Mouse (Mus musculus) embryo, embryonic 11 days (tissue): ENCODE measurements around the gene Relb.
"Not testable (repeated sequence)": the region's sequence is repeated elsewhere in the genome, so short reads cannot be mapped to it uniquely, and the experiment has no call there.

Experiments
- DNase-seq: peaks from one replicate; pipeline ENCODE4 v3.0.0-alpha.2; 2015

The Relb gene

GRCm38 (mm10) chr7:19628536-19629360 is 490 bp downstream of the Relb start:
- peak; percentile 93 for DNase-seq

- DNase-seq = no peak
Observed at GRCm38 (mm10) chr7:19628192-19628535, 1.1 kb downstream of the Relb start.

- no peak for DNase-seq
Observed at GRCm38 (mm10) chr7:19627721-19628120, 1.5 kb downstream of the Relb start.

- no peak for DNase-seq
Observed at GRCm38 (mm10) chr7:19623433-19623832, 5.8 kb downstream of the Relb start.

GRCm38 (mm10) chr7:19622241-19622640 is 7.0 kb downstream of the Relb start:
- no peak for DNase-seq

GRCm38 (mm10) chr7:19620811-19621210 is 8.4 kb downstream of the Relb start:
- DNase-seq = no peak

GRCm38 (mm10) chr7:19619004-19619801 is 10.0 kb downstream of the Relb start:
- peak; percentile 92 for DNase-seq

- no peak for DNase-seq
Observed at GRCm38 (mm10) chr7:19615036-19615577, 14.1 kb downstream of the Relb start.

GRCm38 (mm10) chr7:19610969-19611368 is 18.3 kb downstream of the Relb start:
- DNase-seq = no peak

GRCm38 (mm10) chr7:19609641-19610332 is 19.5 kb downstream of the Relb start:
- no peak for DNase-seq

- no peak for DNase-seq
Observed at GRCm38 (mm10) chr7:19607291-19607690, 21.9 kb downstream of the Relb start.

GRCm38 (mm10) chr7:19604606-19605214 is 24.5 kb downstream of the Relb start:
- not testable (repeated sequence) for DNase-seq

- DNase-seq = peak; percentile 98
Observed at GRCm38 (mm10) chr7:19603849-19604605, 25.2 kb downstream of the Relb start, which contains the start of gene Clasrp. Gene Clasrp, minus strand, starts transcription at chr7:19604486.

GRCm38 (mm10) chr7:19603055-19603454 is 26.2 kb downstream of the Relb start:
- DNase-seq = no peak

- DNase-seq = no peak
Observed at GRCm38 (mm10) chr7:19600562-19600961, 28.7 kb downstream of the Relb start.

GRCm38 (mm10) chr7:19593061-19593730 is 36.0 kb downstream of the Relb start:
- no peak for DNase-seq

- DNase-seq = peak; percentile 87
Observed at GRCm38 (mm10) chr7:19589917-19590316, 39.3 kb downstream of the Relb start.

GRCm38 (mm10) chr7:19589207-19589606 is 40.0 kb downstream of the Relb start:
- peak; percentile 51 for DNase-seq

- no peak for DNase-seq
Observed at GRCm38 (mm10) chr7:19586269-19586668, 43.0 kb downstream of the Relb start.

- DNase-seq = no peak
Observed at GRCm38 (mm10) chr7:19580634-19581033, 48.6 kb downstream of the Relb start.

- no peak for DNase-seq
Observed at GRCm38 (mm10) chr7:19579751-19580150, 49.5 kb downstream of the Relb start.
